Mouse (Mus musculus) right cerebral cortex, postnatal 36 days (tissue): ENCODE measurements at regions not wholly inside any gene's neighbourhood (a gene's known extent, or its start where the extent isn't known, plus 50 kb on each side); places are given as distances from the start of the nearest gene placed in this dataset.

Experiments used
- DNase-seq, 2 experiments: peaks; one replicate each; pipeline ENCODE4 v3.0.0; 2022; ENCODE audit warnings: low spot score in 2 of 2, mixed read lengths in 1 of 2

- peak in 1 of 2 experiments; percentile 2 for DNase-seq
Measured at GRCm38 (mm10) chr10:38875667-38876245, 54.2 kb upstream of the Rfpl4b start.

- DNase-seq = no peak
Measured at GRCm38 (mm10) chr10:38879271-38879670, 57.7 kb upstream of the Rfpl4b start.

GRCm38 (mm10) chr10:38880642-38881187 lies 59.1 kb upstream of the Rfpl4b start:
- DNase-seq = no peak

GRCm38 (mm10) chr10:38882154-38882553 lies 60.6 kb upstream of the Rfpl4b start:
- DNase-seq = no peak

GRCm38 (mm10) chr10:38883816-38884599 lies 62.4 kb upstream of the Rfpl4b start:
- DNase-seq = no peak

GRCm38 (mm10) chr10:38884641-38885040 lies 63.1 kb upstream of the Rfpl4b start:
- no peak for DNase-seq

GRCm38 (mm10) chr10:38886441-38886840 lies 64.9 kb upstream of the Rfpl4b start:
- DNase-seq = no peak

- no peak for DNase-seq
Measured at GRCm38 (mm10) chr10:38887896-38888295, 66.3 kb upstream of the Rfpl4b start.

- no peak for DNase-seq
Measured at GRCm38 (mm10) chr10:38894706-38895105, 70.6 kb upstream of the Lama4 start.

- no peak for DNase-seq
Measured at GRCm38 (mm10) chr10:38895656-38896055, 69.7 kb upstream of the Lama4 start.

- no peak for DNase-seq
Measured at GRCm38 (mm10) chr10:38897573-38897972, 67.7 kb upstream of the Lama4 start.

GRCm38 (mm10) chr10:38906121-38906520 lies 59.2 kb upstream of the Lama4 start:
- DNase-seq = no peak

GRCm38 (mm10) chr10:38907835-38908234 lies 57.5 kb upstream of the Lama4 start:
- DNase-seq = no peak

- peak; percentile 76 to 85 for DNase-seq
Measured at GRCm38 (mm10) chr10:38908277-38908676, 57.0 kb upstream of the Lama4 start.

- no peak for DNase-seq
Measured at GRCm38 (mm10) chr10:38909152-38909732, 56.1 kb upstream of the Lama4 start.

GRCm38 (mm10) chr10:38909843-38910242 lies 55.5 kb upstream of the Lama4 start:
- peak in 1 of 2 experiments; percentile 20 for DNase-seq

- DNase-seq = no peak
Measured at GRCm38 (mm10) chr10:38913013-38913412, 52.3 kb upstream of the Lama4 start.
